14 mouse cellular contexts compared by ENCODE assay signal in genomic region chr13:48553511-48553910, GRCm38 (mm10). TPM values are rescaled to one million over a fixed set of nuclear protein-coding genes. Genes with fewer than 3 reads are reported as not detected.
DNase-seq lines count a peak whose midpoint lies in the region; ATAC-seq lines count a peak whose summit lies in the region.
"Had no signal": no experiment of that assay in that cellular context is flagged by ENCODE, and none has a peak within 500 bp of the region (broad histone marks: within the 10 kb centered on the region; RNA-seq: fewer than 3 reads in every experiment).

No protein-coding gene starts in this region.

- no peak overlapping the region for H3K4me2 ChIP-seq in hindbrain, embryonic 15.5 days
- H3K4me2 ChIP-seq in hindbrain, embryonic 12.5 days (replicated peaks) = no peak overlapping the region
- H3K4me2 ChIP-seq in midbrain, embryonic 14.5 days (ENCODE audit: low read length) = no peak overlapping the region
- 0 out of 2 replicates have a peak overlapping the region, but pooled peaks have one; percentile 43 for H3K4me2 ChIP-seq in stomach, embryonic 14.5 days (replicated peaks; ENCODE audit: low read depth, low read length)

- peaks cover 12% of the 10 kb centered on the region for H3K4me1 ChIP-seq in hindbrain, embryonic 15.5 days (replicated peaks)
- peaks cover 6% of the 10 kb centered on the region; the same call in 1 of the 2 replicates for H3K4me1 ChIP-seq in hindbrain, embryonic 12.5 days
- H3K4me1 ChIP-seq in midbrain, embryonic 14.5 days (ENCODE audit: control insufficient read depth, insufficient read depth, low read length) = peaks cover 6% of the 10 kb centered on the region; the same call in 1 of the 2 replicates
- no peaks in the 10 kb centered on the region for H3K4me1 ChIP-seq in midbrain, embryonic 10.5 days
- H3K4me1 ChIP-seq in stomach, embryonic 14.5 days (ENCODE audit: control insufficient read depth, insufficient read depth, low read length) = peaks cover 15% of the 10 kb centered on the region; the same call in 1 of the 2 replicates

- H3K9me3 ChIP-seq in hindbrain, embryonic 15.5 days = no peaks in the 10 kb centered on the region
- no peaks in the 10 kb centered on the region for H3K9me3 ChIP-seq in hindbrain, embryonic 12.5 days (replicated peaks)
- no peaks in the 10 kb centered on the region for H3K9me3 ChIP-seq in midbrain, embryonic 14.5 days (ENCODE audit: control insufficient read depth, low read length)
- H3K9me3 ChIP-seq in midbrain, embryonic 10.5 days (replicated peaks) = no peaks in the 10 kb centered on the region
- H3K9me3 ChIP-seq in stomach, embryonic 14.5 days (ENCODE audit: control insufficient read depth, low read depth, low read length) = no peaks in the 10 kb centered on the region
- H3K9me3 ChIP-seq: megakaryocyte, embryonic 14.5 days had no signal

- no peaks in the 10 kb centered on the region for H3K27me3 ChIP-seq in hindbrain, embryonic 15.5 days
- no peaks in the 10 kb centered on the region for H3K27me3 ChIP-seq in hindbrain, embryonic 12.5 days
- no peaks in the 10 kb centered on the region for H3K27me3 ChIP-seq in midbrain, embryonic 14.5 days (ENCODE audit: control insufficient read depth, insufficient read depth, low read length)
- no peaks in the 10 kb centered on the region for H3K27me3 ChIP-seq in midbrain, embryonic 10.5 days (ENCODE audit: low read depth, poor library complexity, severe bottlenecking)
- H3K27me3 ChIP-seq in stomach, embryonic 14.5 days (ENCODE audit: control insufficient read depth, insufficient read depth, low read length) = no peaks in the 10 kb centered on the region

- H3K4me3 ChIP-seq in hindbrain, embryonic 15.5 days = no peak overlapping the region
- H3K4me3 ChIP-seq in hindbrain, embryonic 12.5 days = no peak overlapping the region
- H3K4me3 ChIP-seq in midbrain, embryonic 14.5 days (replicated peaks; ENCODE audit: low read depth, low read length) = no peak overlapping the region
- no peak overlapping the region for H3K4me3 ChIP-seq in midbrain, embryonic 10.5 days
- no peak overlapping the region for H3K4me3 ChIP-seq in stomach, embryonic 14.5 days (ENCODE audit: low read depth, low read length)
- H3K4me3 ChIP-seq: megakaryocyte, embryonic 14.5 days had no signal

- H3K27ac ChIP-seq in hindbrain, embryonic 15.5 days (replicated peaks) = peak overlapping the region; percentile 86
- no peak overlapping the region for H3K27ac ChIP-seq in hindbrain, embryonic 12.5 days
- no peak overlapping the region for H3K27ac ChIP-seq in midbrain, embryonic 14.5 days (replicated peaks; ENCODE audit: low read depth, low read length)
- no peak overlapping the region for H3K27ac ChIP-seq in midbrain, embryonic 10.5 days (replicated peaks)
- H3K27ac ChIP-seq in stomach, embryonic 14.5 days (ENCODE audit: low read length) = peak overlapping the region; percentile 97

- no peaks in the 10 kb centered on the region for H3K36me3 ChIP-seq in hindbrain, embryonic 15.5 days
- no peaks in the 10 kb centered on the region for H3K36me3 ChIP-seq in hindbrain, embryonic 12.5 days
- no peaks in the 10 kb centered on the region for H3K36me3 ChIP-seq in midbrain, embryonic 14.5 days (ENCODE audit: control insufficient read depth, insufficient read depth, low read length)
- no peaks in the 10 kb centered on the region for H3K36me3 ChIP-seq in midbrain, embryonic 10.5 days
- no peaks in the 10 kb centered on the region for H3K36me3 ChIP-seq in stomach, embryonic 14.5 days (ENCODE audit: control insufficient read depth, insufficient read depth, low read length)

- no peak overlapping the region for H3K9ac ChIP-seq in hindbrain, embryonic 15.5 days
- H3K9ac ChIP-seq in hindbrain, embryonic 12.5 days = no peak overlapping the region
- H3K9ac ChIP-seq in midbrain, embryonic 14.5 days (replicated peaks; ENCODE audit: low read length) = no peak overlapping the region
- H3K9ac ChIP-seq in stomach, embryonic 14.5 days (replicated peaks; ENCODE audit: low read depth, low read length) = no peak overlapping the region

- peak; percentile 59 to 66 for DNase-seq in adrenal gland, postnatal 36 days
- DNase-seq in adrenal gland, adult 2 months = no peak
- DNase-seq in midbrain, embryonic 14.5 days = peak; percentile 55
- no peak for DNase-seq in midbrain, embryonic 10.5 days (ENCODE audit: low spot score)
- DNase-seq in spleen, postnatal 4 days (ENCODE audit: low spot score in 2 of 2) = no peak
- DNase-seq: B cell, adult 2 months; gastrocnemius, postnatal 14 days; layer of hippocampus, postnatal 36 days; thymus, postnatal 36 days had no signal

- no peak for ATAC-seq in hindbrain, embryonic 15.5 days (ENCODE audit: low FRiP score, low read depth)
- ATAC-seq in hindbrain, embryonic 12.5 days (ENCODE audit: low FRiP score) = no peak
- no peak for ATAC-seq in midbrain, embryonic 14.5 days (ENCODE audit: low FRiP score, low TSS enrichment)
- no peak for ATAC-seq in stomach, embryonic 14.5 days (ENCODE audit: insufficient number of reproducible peaks, insufficient read depth, low FRiP score, low read depth)

- WGBS in hindbrain, embryonic 15.5 days = 38% methylated on average over 5 of the region's 5 CpGs
- 62% methylated on average over 5 of the region's 5 CpGs for WGBS in hindbrain, embryonic 12.5 days
- 60% methylated on average over 5 of the region's 5 CpGs for WGBS in midbrain, embryonic 14.5 days
- 87% methylated on average over 5 of the region's 5 CpGs for WGBS in midbrain, embryonic 10.5 days
- 34% methylated on average over 5 of the region's 5 CpGs for WGBS in stomach, embryonic 14.5 days

RNA-seq across cellular contexts. Expression of gene A830005F24Rik, which starts 40.1 kb away (rescaled TPM):
- not detected for total RNA-seq in adrenal gland, postnatal 36 days (2021)
- not detected for total RNA-seq in adrenal gland, adult 2 months (2021)
- polyA plus RNA-seq in adrenal gland, adult 2 months (2012; rRNA removed) = not detected in 2 replicates
- polyA plus RNA-seq in hindbrain, embryonic 15.5 days (2015; fragmentation: Nextera tagmentation; extraction: Ambion mirVana) = 2.8 and 3.3 TPM in 2 replicates
- polyA plus RNA-seq in hindbrain, embryonic 12.5 days (2016; fragmentation: Nextera tagmentation; extraction: Ambion mirVana) = 3.2 and 4.0 TPM in 2 replicates
- 2.6 and 3.1 TPM in 2 replicates for polyA plus RNA-seq in midbrain, embryonic 14.5 days (2014; fragmentation: Nextera tagmentation; extraction: Ambion mirVana)
- polyA plus RNA-seq in midbrain, embryonic 10.5 days (2016; fragmentation: Nextera tagmentation; extraction: Ambion mirVana) = 2.1 and 3.1 TPM in 2 replicates
- polyA plus RNA-seq in stomach, embryonic 14.5 days (2014; fragmentation: Nextera tagmentation; extraction: Ambion mirVana) = 1.0 and 1.6 TPM in 2 replicates
- total RNA-seq: gastrocnemius, postnatal 14 days; liver, adult 2 months had no signal
- polyA plus RNA-seq: liver, adult 2 months had no signal

RNA-seq across cellular contexts. Expression of gene Zfp169, which starts 40.3 kb away (rescaled TPM):
- 10 to 100 TPM in 1 of 2 experiments, 1 to 10 TPM in 1; 5.9 to 10.0 TPM for total RNA-seq in adrenal gland, postnatal 36 days (2021)
- 1 to 10 TPM; 6.5 to 6.9 TPM for total RNA-seq in adrenal gland, adult 2 months (2021)
- 2.6 and 2.7 TPM in 2 replicates for polyA plus RNA-seq in adrenal gland, adult 2 months (2012; rRNA removed)
- 4.4 and 5.6 TPM in 2 replicates for polyA plus RNA-seq in hindbrain, embryonic 15.5 days (2015; fragmentation: Nextera tagmentation; extraction: Ambion mirVana)
- polyA plus RNA-seq in hindbrain, embryonic 12.5 days (2016; fragmentation: Nextera tagmentation; extraction: Ambion mirVana) = 7.4 TPM in 2 replicates
- 6.8 and 7.4 TPM in 2 replicates for polyA plus RNA-seq in midbrain, embryonic 14.5 days (2014; fragmentation: Nextera tagmentation; extraction: Ambion mirVana)
- polyA plus RNA-seq in midbrain, embryonic 10.5 days (2016; fragmentation: Nextera tagmentation; extraction: Ambion mirVana) = 4.7 TPM in 2 replicates
- polyA plus RNA-seq in stomach, embryonic 14.5 days (2014; fragmentation: Nextera tagmentation; extraction: Ambion mirVana) = 5.0 and 6.7 TPM in 2 replicates

Comparison
In these comparisons a context has a peak if more than half of its experiments do, and no peak if none do; other contexts are left out.
1. DNase-seq: peak in adrenal gland, postnatal 36 days (2 of 2) and midbrain, embryonic 14.5 days (single experiment); none in adrenal gland, adult 2 months (single experiment), midbrain, embryonic 10.5 days (single experiment) and spleen, postnatal 4 days (0 of 2).
2. H3K27ac ChIP-seq: peak in hindbrain, embryonic 15.5 days (single experiment) and stomach, embryonic 14.5 days (single experiment); none in hindbrain, embryonic 12.5 days (single experiment), midbrain, embryonic 14.5 days (single experiment) and midbrain, embryonic 10.5 days (single experiment).